ENCODE assay signal across 24 mouse cellular contexts in the genomic region with DNA sequence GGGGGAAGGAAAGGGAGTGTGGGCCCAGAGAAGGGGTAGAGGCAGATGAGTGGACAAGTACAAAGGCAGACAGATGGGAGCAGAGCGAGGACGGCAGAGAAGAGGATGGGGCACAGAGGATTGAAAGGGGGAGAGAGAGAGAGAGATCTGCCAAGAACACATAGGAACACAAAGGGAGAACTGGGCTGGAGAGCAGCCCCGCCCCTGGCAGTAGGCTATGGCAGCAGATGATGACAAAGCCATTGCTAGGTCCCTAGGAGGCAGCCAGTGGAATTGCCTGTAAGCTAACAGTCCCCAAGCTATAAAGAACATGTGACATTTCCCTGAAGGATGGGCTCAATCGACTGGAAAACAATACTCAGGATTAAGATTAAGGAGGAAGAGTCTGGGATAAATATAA. TPM values are rescaled to one million over a fixed set of nuclear protein-coding genes. Genes with fewer than 3 reads are reported as not detected.
DNase-seq lines count a peak whose midpoint lies in the region; ATAC-seq lines count a peak whose summit lies in the region.
"Had no signal": no experiment of that assay in that cellular context is flagged by ENCODE, and none has a peak within 500 bp of the region (broad histone marks: within the 10 kb centered on the region; RNA-seq: fewer than 3 reads in every experiment).

No protein-coding gene starts in this region.

- whole genome bisulfite sequencing in hindbrain, embryonic 12.5 days: 44% methylated on average over 4 of the region's 4 CpGs
- 51% methylated on average over 4 of the region's 4 CpGs for WGBS in midbrain, embryonic 13.5 days
- WGBS in heart, embryonic 12.5 days: 78% methylated on average over 4 of the region's 4 CpGs

- peak overlapping the region; percentile 44; the same call in 1 of the 2 replicates for H3K27ac ChIP-seq in hindbrain, embryonic 12.5 days
- H3K27ac ChIP-seq in midbrain, embryonic 13.5 days: no peak overlapping the region
- H3K27ac ChIP-seq in heart, embryonic 12.5 days (ENCODE audit: poor library complexity, severe bottlenecking): no peak overlapping the region
- H3K27ac ChIP-seq: forebrain, embryonic 13.5 days; intestine, embryonic 15.5 days; limb, embryonic 13.5 days; liver, embryonic 12.5 days had no signal

- no peak overlapping the region for H3K4me3 ChIP-seq in hindbrain, embryonic 12.5 days
- H3K4me3 ChIP-seq in midbrain, embryonic 13.5 days (replicated peaks): no peak overlapping the region
- no peak overlapping the region for H3K4me3 ChIP-seq in heart, embryonic 12.5 days
- H3K4me3 ChIP-seq: forebrain, embryonic 13.5 days; intestine, embryonic 15.5 days; limb, embryonic 13.5 days; liver, embryonic 12.5 days; myocyte had no signal

- peak; percentile 59 for ATAC-seq in hindbrain, embryonic 12.5 days (ENCODE audit: low FRiP score)
- peak; percentile 34 for ATAC-seq in midbrain, embryonic 13.5 days
- ATAC-seq in erythroid progenitor cell, adult 5-6 weeks (replicated peaks; ENCODE audit: low FRiP score, poor library complexity, severe bottlenecking): no peak
- no peak for ATAC-seq in heart, embryonic 12.5 days (ENCODE audit: insufficient number of reproducible peaks, low FRiP score)
- ATAC-seq: forebrain, embryonic 13.5 days; intestine, embryonic 15.5 days; liver, embryonic 12.5 days had no signal

- intact Hi-C loops in left cerebral cortex, postnatal 4 days (cut with DNase I): no loop called here

- peak; percentile 26 for DNase-seq in left cerebral cortex, postnatal 4 days
- DNase-seq in left cerebral cortex, adult 18-20 months (ENCODE audit: low spot score in 2 of 2): no peak
- DNase-seq in 3T3-L1 (ENCODE audit: low read depth, low spot score): peak; percentile 10
- no peak for DNase-seq in adrenal gland, postnatal 4 days (ENCODE audit: low spot score in 2 of 2)
- DNase-seq: adrenal gland, postnatal 36 days; cerebellum, adult 11-12 months; heart, postnatal 4 days; kidney, adult 9 months; kidney, postnatal 14 days; layer of hippocampus, postnatal 36 days; lung, adult 2 months; lung, postnatal 4 days; right cerebral cortex, adult 18-20 months; right cerebral cortex, postnatal 4 days; thymus, postnatal 14 days had no signal

- H3K4me1 ChIP-seq in hindbrain, embryonic 12.5 days: peaks cover 8% of the 10 kb centered on the region; the same call in 1 of the 2 replicates
- H3K4me1 ChIP-seq in midbrain, embryonic 13.5 days (replicated peaks): peaks cover 13% of the 10 kb centered on the region
- no peaks in the 10 kb centered on the region for H3K4me1 ChIP-seq in heart, embryonic 12.5 days (replicated peaks)
- H3K4me1 ChIP-seq: intestine, embryonic 15.5 days; limb, embryonic 13.5 days; liver, embryonic 12.5 days had no signal

- no peaks in the 10 kb centered on the region for H3K9me3 ChIP-seq in hindbrain, embryonic 12.5 days (replicated peaks)
- H3K9me3 ChIP-seq in midbrain, embryonic 13.5 days: no peaks in the 10 kb centered on the region
- H3K9me3 ChIP-seq in heart, embryonic 12.5 days (replicated peaks): no peaks in the 10 kb centered on the region
- H3K9me3 ChIP-seq: forebrain, embryonic 13.5 days; intestine, embryonic 15.5 days; limb, embryonic 13.5 days; liver, embryonic 12.5 days had no signal

- H3K36me3 ChIP-seq in hindbrain, embryonic 12.5 days: no peaks in the 10 kb centered on the region
- no peaks in the 10 kb centered on the region for H3K36me3 ChIP-seq in midbrain, embryonic 13.5 days
- H3K36me3 ChIP-seq in heart, embryonic 12.5 days: no peaks in the 10 kb centered on the region
- H3K36me3 ChIP-seq: intestine, embryonic 15.5 days; limb, embryonic 13.5 days; liver, embryonic 12.5 days had no signal

- no peaks in the 10 kb centered on the region for H3K27me3 ChIP-seq in hindbrain, embryonic 12.5 days
- H3K27me3 ChIP-seq in midbrain, embryonic 13.5 days: no peaks in the 10 kb centered on the region
- H3K27me3 ChIP-seq in heart, embryonic 12.5 days (replicated peaks): peaks cover under 1% of the 10 kb centered on the region; the same call in 1 of the 2 replicates
- H3K27me3 ChIP-seq: forebrain, embryonic 13.5 days; intestine, embryonic 15.5 days; limb, embryonic 13.5 days; liver, embryonic 12.5 days had no signal

- H3K4me2 ChIP-seq in hindbrain, embryonic 12.5 days (replicated peaks): no peak overlapping the region
- H3K4me2 ChIP-seq in midbrain, embryonic 13.5 days (replicated peaks): no peak overlapping the region
- H3K4me2 ChIP-seq in heart, embryonic 12.5 days: no peak overlapping the region
- H3K4me2 ChIP-seq: forebrain, embryonic 13.5 days; intestine, embryonic 15.5 days; limb, embryonic 13.5 days; liver, embryonic 12.5 days had no signal

- H3K9ac ChIP-seq in hindbrain, embryonic 12.5 days: no peak overlapping the region
- H3K9ac ChIP-seq in midbrain, embryonic 13.5 days (replicated peaks): no peak overlapping the region
- no peak overlapping the region for H3K9ac ChIP-seq in heart, embryonic 12.5 days
- H3K9ac ChIP-seq: forebrain, embryonic 13.5 days; intestine, embryonic 15.5 days; limb, embryonic 13.5 days; liver, embryonic 12.5 days had no signal

RNA-seq across cellular contexts. Expression of a gene that starts 11.9 kb away (rescaled TPM):
- 10 to 100 TPM; 10.5 to 11.8 TPM for total RNA-seq in left cerebral cortex, postnatal 4 days (2021)
- 10 to 100 TPM; 16.3 to 17.4 TPM for total RNA-seq in left cerebral cortex, adult 18-20 months (2021)
- 14.7 and 15.6 TPM in 2 replicates for polyA plus RNA-seq in hindbrain, embryonic 12.5 days (2016; fragmentation: Nextera tagmentation; extraction: Ambion mirVana)
- polyA plus RNA-seq in midbrain, embryonic 13.5 days (2015; fragmentation: Nextera tagmentation; extraction: Ambion mirVana): 9.9 and 10.9 TPM in 2 replicates
- total RNA-seq in erythroid progenitor cell, adult 5-6 weeks (2015; ENCODE audit: low replicate concordance): 5.4 and 6.3 TPM in 2 replicates
- 1.6 and 2.6 TPM in 2 replicates for total RNA-seq in erythroid progenitor cell, adult 5-6 weeks (2017; ENCODE audit: low replicate concordance)
- 7.8 and 8.9 TPM in 2 replicates for polyA plus RNA-seq in heart, embryonic 12.5 days (2016; fragmentation: Nextera tagmentation; extraction: Ambion mirVana)
- total RNA-seq in adrenal gland, postnatal 4 days (2021): 10 to 100 TPM; 22.3 to 22.5 TPM

Comparison
In these comparisons a context has a peak if more than half of its experiments do, and no peak if none do; other contexts are left out.
1. DNase-seq: peak in left cerebral cortex, postnatal 4 days (single experiment) and 3T3-L1 (single experiment); none in left cerebral cortex, adult 18-20 months (0 of 2) and adrenal gland, postnatal 4 days (0 of 2).
2. ATAC-seq: peak in hindbrain, embryonic 12.5 days (single experiment) and midbrain, embryonic 13.5 days (single experiment); none in erythroid progenitor cell, adult 5-6 weeks (single experiment) and heart, embryonic 12.5 days (single experiment).